Mouse (Mus musculus) adrenal gland, postnatal 10 days (tissue): ENCODE measurements at regions not wholly inside any gene's neighbourhood (a gene's known extent, or its start where the extent isn't known, plus 50 kb on each side); places are given as distances from the start of the nearest gene placed in this dataset.

Source experiments
- DNase-seq: peaks from one replicate; pipeline ENCODE4 v3.0.0; 2021; ENCODE audit warnings: mixed read lengths

DNA sequence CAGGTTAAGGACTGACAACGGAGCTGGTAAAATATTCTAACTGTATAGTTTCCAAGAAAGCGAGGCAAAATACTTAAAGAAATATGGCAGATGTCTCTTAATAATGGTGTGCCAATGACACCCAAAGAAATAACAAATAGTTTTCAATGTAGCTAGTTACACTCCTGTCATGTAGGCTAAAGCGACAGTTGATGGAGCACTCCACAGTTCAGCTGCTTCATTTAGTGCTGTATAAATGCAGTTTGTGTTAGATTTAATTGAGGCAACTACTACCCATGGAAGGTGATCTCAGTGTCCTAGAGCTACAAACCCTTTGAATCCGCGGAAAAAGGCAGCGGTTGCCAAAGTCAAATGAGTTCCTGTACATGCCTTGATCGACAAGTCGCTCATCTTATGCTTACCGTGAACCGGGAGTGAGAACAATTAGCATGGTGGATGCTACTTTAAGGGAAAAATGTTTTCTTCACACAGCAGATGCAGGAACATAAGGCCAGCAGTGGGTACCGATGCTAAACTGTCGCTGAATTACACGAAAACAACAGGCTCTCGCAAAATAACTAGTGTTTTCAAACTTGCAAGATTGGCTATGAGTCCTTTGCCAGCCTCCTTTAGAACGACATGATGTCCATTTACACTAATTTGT is 961.4 kb downstream of the Mat2b start:
- no peak for DNase-seq

GRCm38 (mm10) chr11:39723621-39724020 is 971.4 kb downstream of the Mat2b start:
- DNase-seq, result no peak

DNA sequence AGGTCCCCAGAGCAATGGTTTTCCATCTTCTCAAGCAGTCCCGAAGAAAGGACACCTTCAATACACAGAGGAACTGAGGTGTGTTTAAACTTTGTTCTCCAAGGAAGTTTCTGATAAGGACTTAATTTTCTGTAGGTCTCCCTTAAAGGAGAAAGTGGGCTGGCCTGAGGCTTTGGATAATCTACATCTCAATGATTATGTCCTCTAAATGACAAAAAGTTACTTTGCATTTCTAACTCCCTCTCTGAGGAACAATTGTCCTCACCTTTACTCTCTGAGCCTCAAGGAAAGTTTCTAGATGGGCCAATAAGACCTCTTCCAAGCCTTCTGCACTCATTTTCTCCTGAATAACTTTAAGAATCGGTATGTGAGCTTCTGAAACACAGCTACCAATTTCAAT is 1016.5 kb downstream of the Mat2b start:
- DNase-seq, result no peak

GRCm38 (mm10) chr11:39653595-39653994 is 1041.4 kb downstream of the Mat2b start:
- no peak for DNase-seq

DNA sequence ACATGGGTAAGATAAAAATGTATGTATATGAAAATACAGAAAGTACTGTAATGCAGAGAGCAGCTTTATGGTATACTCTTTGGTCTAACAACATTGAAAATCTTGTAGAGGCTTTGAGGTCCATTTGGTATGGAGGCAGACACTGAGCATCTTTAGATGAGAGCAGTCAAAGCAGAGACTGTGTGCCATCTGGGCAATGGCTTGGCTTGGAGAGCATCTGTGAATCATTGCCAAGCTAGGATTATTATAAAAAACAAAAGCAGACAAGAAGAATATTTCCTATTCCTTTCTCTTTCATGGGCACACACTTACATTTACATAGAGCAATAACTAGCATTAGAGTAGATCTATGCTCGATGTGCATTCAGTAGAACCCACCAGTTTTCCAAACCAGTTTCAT is 1075.6 kb downstream of the Mat2b start:
- DNase-seq, result no peak

DNA sequence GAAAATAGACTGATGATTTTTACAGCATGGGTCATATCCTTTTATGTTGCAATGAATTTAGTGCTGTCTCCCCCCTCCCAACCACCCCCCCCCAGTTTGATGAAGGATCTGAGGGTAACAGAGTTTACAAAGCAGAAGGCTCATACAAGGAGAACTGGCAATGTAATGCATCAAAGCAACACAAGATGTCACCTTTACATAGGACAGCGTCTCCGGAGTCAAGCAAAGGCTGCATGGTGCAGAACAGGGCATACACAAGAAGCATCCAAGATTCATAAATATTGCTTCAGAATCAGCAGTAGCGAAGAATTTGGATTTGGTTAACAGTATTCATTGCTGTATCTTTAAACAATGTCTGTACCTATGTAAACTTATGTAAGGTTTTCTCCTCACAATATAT is 1079.2 kb downstream of the Mat2b start:
- peak; percentile 2 for DNase-seq

DNA sequence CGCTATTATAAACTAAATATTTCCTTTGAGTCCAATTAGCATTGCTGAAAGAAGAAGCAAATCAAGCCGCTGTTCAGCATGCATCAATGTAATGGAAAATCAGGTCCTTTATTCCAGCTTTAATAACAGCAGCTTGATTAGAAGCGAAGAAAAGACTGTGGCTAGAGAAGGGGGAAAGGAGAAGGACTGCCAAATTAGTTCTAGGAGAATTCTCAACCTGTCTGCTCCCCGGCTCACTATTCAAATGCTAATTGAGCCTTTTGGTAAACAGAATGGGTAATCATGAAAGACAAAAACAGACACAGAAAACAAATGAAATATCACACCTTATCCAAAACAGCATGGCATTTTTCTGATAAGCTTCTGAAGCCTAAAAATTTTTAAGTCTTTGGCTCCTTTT is 1098.5 kb downstream of the Mat2b start:
- no peak for DNase-seq

DNA sequence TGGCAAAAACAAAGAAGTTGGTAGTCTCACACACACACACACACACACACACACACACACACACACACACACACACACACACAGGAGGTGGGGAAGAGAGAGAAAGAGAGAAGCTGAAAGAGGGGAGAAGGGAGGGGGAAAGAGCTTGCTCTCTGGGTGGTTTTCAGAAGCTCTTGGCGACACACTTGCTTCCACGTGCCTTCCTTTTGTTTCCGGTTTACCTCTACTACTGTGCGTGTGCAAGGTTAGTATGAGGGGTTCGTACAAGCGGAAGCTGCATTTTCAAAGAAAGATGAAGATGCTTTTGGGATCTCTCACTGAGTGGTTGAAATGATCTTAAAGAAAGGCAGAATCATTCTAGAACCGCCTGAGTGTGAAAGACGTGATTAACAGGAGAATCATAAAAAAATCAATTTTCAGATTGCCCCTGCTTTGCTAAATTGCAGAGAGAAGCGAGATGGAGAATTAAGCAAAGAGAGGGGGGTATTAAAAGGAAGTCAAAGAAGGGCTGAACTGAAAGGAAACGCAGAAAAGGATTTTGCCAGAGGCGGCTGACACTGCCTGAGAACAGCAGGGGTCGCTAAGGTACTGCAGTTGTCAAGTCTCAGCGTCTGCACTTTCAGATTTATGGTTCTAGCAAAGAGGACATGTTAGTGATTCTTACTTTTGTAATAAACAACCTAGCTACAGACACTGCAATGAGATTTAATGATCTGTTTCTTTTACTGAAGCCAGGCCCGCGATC is 1106.2 kb downstream of the Mat2b start:
- peak; percentile 71 for DNase-seq

DNA sequence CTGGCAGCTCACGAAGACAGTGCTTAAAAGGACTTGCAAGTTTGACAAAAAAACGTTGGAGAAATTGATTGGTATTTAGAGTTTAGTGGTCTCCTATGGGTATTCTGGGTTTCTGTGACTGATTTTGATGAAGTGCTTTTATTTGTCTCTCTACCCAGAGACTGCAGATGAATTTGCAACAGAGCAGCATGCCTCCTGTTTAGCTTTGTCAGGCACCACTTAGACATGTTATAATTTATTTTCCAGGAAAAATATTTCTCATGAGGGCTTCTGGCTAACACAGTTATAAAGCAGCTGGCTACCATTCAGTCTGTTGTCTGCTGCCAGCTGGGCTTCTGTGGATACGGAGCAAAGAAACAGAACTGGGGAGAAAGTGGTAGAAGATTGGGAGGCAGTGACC is 1136.7 kb downstream of the Mat2b start:
- no peak for DNase-seq

DNA sequence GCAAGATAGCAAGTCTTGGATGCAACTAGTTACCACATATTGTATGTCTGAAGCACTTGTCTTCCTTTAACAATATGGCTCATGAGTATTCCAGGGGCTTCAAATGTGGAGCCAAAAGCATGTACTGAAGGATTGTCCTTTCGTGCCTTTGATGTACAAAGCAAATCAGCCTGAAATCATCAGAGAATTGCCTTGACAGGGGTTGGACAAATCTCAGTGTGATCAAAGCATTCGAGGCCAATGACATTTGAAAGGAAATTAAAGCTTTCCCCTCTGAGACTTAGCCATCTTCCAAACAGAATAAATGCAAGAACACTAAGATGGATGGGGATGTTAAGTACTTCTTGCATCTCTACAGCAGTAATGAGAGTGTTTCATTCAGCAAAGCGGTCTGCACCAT is 1144.9 kb downstream of the Mat2b start:
- no peak for DNase-seq

DNA sequence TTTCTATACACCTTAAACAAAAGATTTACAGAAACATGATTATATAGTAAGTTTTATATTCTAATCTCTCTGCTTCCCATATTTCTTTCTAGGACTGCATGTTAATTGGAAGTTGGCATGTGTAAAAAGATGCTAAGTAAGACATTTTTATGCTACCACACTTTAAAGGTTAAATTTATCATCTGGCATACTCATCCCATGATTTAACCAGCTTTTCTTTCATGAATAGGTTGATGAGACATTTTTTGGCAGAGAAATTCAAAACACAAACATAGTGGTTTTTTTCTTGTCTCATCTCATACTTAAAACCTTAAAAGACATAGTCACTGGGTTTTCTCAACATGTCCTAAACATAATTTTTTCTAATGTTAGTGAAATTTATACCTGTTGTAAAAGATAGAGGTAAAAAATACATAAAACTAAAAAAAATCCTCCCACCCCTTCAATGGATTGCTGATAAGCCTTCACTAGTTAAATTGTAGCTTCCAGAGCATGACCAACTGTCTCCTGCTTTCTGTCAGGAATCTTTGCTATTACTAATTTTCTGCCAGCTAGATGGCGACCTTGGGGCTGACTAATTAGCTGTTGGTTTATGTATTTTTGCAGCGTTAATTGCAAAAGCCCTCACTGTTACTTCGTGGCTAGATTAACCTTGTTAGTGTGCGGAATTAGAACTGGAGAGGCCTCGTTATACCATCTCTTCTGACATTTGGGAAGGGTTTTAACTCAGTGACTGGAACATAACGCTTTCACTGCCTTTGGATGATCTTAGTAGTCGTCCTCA is 1169.9 kb downstream of the Mat2b start:
- no peak for DNase-seq

DNA sequence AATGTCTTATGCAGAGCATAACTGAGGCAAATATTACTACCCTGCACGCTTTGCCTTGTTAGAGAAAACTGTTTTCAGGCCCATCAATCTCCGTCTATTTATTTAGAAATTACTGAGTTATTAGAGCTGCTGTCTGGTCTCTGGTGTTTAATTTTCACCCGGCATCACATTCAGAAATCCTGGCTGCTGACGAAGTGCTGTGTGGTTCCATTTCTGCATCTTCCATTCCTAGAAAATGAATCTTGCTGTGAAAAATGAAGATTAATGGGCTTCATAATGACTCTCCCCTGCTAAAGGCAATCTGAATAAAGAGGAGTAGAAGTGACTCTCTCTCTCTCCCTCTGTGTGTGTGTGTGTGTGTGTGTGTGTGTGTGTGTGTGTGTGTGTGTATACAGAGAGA is 1199.8 kb downstream of the Mat2b start:
- no peak for DNase-seq

GRCm38 (mm10) chr11:39477136-39477535 is 1217.9 kb downstream of the Mat2b start:
- no peak for DNase-seq

GRCm38 (mm10) chr11:39453329-39453952 is 1241.6 kb downstream of the Mat2b start:
- DNase-seq, result no peak

GRCm38 (mm10) chr11:39446374-39446773 is 1248.6 kb downstream of the Mat2b start:
- no peak for DNase-seq

DNA sequence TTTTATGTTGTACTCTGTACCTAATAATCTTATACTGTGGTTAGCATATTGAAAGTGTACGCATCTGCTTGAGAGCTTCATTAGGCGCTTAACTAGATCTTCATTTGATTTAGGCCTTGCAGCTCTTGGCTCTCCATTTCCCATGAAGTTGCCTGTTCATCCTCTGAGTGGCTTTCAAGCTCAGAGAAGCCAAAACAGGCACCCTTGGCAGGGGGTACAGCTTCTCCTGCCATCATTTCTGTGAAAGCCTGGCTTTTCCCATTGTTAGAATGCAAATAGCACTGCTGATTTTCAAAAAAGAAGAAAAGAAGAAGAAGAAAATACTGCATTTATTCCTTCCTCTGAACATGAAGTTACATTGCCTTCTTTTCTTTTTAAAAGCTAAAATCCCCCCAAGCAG is 1283.3 kb downstream of the Mat2b start:
- no peak for DNase-seq

- DNase-seq, result no peak
These were observed 1283.8 kb downstream of the Mat2b start for GRCm38 (mm10) chr11:39411182-39411581.

DNA sequence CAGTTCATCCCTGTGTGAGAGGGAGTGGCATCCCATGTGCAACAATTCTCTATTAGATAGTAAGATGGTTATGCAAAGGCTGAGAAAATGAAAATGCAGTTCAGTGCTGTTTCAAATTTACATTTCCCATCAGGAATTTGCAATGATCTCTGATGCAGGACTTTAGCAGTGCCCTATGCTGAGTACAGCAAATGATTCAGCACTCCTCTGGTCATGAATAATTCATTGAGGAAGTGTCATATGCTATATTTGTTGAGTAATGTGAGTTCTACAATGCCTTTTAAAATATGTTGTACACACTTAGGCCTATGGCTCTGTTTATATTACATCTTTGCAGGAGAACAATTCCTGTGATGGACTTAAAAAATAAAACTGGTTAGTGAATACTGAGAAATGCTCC is 1330.2 kb downstream of the Mat2b start:
- DNase-seq, result no peak

GRCm38 (mm10) chr11:39350616-39351015 is 1344.4 kb downstream of the Mat2b start:
- no peak for DNase-seq
